23 mouse cellular contexts compared by ENCODE assay signal in genomic region chr6:36978176-36978575, GRCm38 (mm10).
"Had no signal": no experiment of that assay in that cellular context is flagged by ENCODE, and none has a peak within 500 bp of the region (broad histone marks: within the 10 kb centered on the region; RNA-seq: fewer than 3 reads in every experiment).

No protein-coding gene starts in this region.

- H3K27me3 ChIP-seq: limb, embryonic 13.5 days; liver, embryonic 12.5 days; liver, embryonic 15.5 days; lung, embryonic 15.5 days; megakaryocyte, embryonic 14.5 days; midbrain, embryonic 13.5 days; neural tube, embryonic 12.5 days; neural tube, embryonic 15.5 days; stomach, embryonic 15.5 days had no signal

- H3K36me3 ChIP-seq: limb, embryonic 13.5 days; liver, embryonic 12.5 days; liver, embryonic 15.5 days; lung, embryonic 15.5 days; midbrain, embryonic 10.5 days; neural tube, embryonic 12.5 days; stomach, embryonic 15.5 days had no signal

- H3K4me3 ChIP-seq: left cerebral cortex, adult 2 months; limb, embryonic 13.5 days; liver, embryonic 12.5 days; liver, embryonic 15.5 days; lung, embryonic 15.5 days; megakaryocyte, embryonic 14.5 days; midbrain, embryonic 10.5 days; midbrain, embryonic 13.5 days; neural tube, embryonic 12.5 days; neural tube, embryonic 15.5 days; stomach, embryonic 15.5 days had no signal

- H3K27ac ChIP-seq: kidney, postnatal 0 days; left cerebral cortex, adult 2 months; limb, embryonic 13.5 days; liver, embryonic 12.5 days; liver, embryonic 15.5 days; lung, embryonic 15.5 days; midbrain, embryonic 10.5 days; midbrain, embryonic 13.5 days; neural tube, embryonic 12.5 days; neural tube, embryonic 15.5 days; stomach, embryonic 15.5 days had no signal

- ATAC-seq: liver, embryonic 12.5 days; midbrain, embryonic 13.5 days had no signal

- H3K4me2 ChIP-seq: limb, embryonic 13.5 days; liver, embryonic 12.5 days; liver, embryonic 15.5 days; lung, embryonic 15.5 days; midbrain, embryonic 13.5 days; neural tube, embryonic 12.5 days; neural tube, embryonic 15.5 days; stomach, embryonic 15.5 days had no signal

- H3K9ac ChIP-seq: limb, embryonic 13.5 days; liver, embryonic 12.5 days; liver, embryonic 15.5 days; lung, embryonic 15.5 days; midbrain, embryonic 13.5 days; neural tube, embryonic 12.5 days; neural tube, embryonic 15.5 days; stomach, embryonic 15.5 days had no signal

- H3K9me3 ChIP-seq: limb, embryonic 13.5 days; liver, embryonic 12.5 days; liver, embryonic 15.5 days; lung, embryonic 15.5 days; megakaryocyte, embryonic 14.5 days; midbrain, embryonic 10.5 days; midbrain, embryonic 13.5 days; neural tube, embryonic 12.5 days; neural tube, embryonic 15.5 days; stomach, embryonic 15.5 days had no signal

- H3K4me1 ChIP-seq: liver, embryonic 12.5 days; liver, embryonic 15.5 days; lung, embryonic 15.5 days; megakaryocyte, embryonic 14.5 days; midbrain, embryonic 10.5 days; midbrain, embryonic 13.5 days; neural tube, embryonic 12.5 days; neural tube, embryonic 15.5 days; stomach, embryonic 15.5 days had no signal

- DNase-seq: kidney, adult 18-20 months; kidney, postnatal 36 days; layer of hippocampus, postnatal 36 days; left cerebral cortex, postnatal 4 days; lung, adult 18-20 months; lung, postnatal 10 days; lung, postnatal 36 days; right cerebral cortex, adult 18-20 months; right cerebral cortex, postnatal 25 days; spleen, adult 18-20 months; thymus, postnatal 25 days had no signal
